In the genomic region with DNA sequence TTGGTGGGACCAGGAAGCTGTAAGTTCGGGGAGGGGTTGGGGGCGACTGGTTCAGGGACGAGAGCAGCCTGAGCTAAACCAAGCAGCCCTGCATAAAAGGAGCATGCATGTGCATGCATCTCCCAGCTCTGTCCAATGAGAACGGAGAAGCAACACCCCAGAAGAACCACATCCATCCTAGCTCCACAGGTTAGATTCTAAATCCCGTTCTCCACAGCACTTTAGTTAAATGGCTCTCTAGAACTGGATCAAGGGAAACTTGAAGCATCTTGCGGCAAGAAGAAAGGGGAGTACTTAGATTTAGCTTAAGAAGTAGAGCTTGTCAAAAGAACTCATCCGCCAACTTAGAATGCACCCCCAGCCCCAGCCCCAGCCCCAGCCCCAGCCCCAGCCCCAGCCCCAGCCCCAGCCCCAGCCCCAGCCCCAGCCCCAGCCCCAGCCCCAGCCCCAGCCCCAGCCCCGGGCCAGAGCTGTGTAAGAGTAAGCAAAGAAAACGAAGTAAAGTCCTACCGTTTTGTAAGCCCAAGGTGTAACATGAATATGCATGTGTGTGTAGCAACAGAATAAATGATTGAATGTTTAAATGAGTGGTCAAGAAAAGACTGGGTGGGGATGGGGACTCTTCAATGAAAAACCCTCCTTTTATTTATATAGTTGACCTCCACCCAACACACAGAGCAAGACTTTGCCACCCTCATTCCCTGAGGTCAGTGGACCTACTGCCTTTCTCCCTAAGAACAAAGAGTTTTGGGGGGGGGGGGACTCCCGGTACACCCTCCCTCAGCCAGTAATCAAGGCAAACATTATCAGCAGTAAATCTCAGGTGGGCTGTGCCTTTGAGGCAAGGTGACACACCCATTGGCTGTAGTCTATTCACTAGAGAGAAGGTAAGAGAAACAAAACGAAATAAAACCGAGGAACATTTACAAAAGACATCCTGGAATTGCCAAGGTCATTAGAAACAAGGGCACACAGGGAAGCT, we compare ENCODE assay signal across 15 mouse cellular contexts.
"Had no signal": no experiment of that assay in that cellular context is flagged by ENCODE, and none has a peak within 500 bp of the region (broad histone marks: within the 10 kb centered on the region; RNA-seq: fewer than 3 reads in every experiment).

No protein-coding gene starts in this region.

- H3K36me3 ChIP-seq: limb, embryonic 10.5 days; liver, embryonic 15.5 days; midbrain, embryonic 10.5 days; neural tube, embryonic 15.5 days had no signal

- DNase-seq: lung, adult 2 months; lung, postnatal 36 days; midbrain, embryonic 14.5 days; right cerebral cortex, adult 18-20 months; right cerebral cortex, postnatal 25 days; thymus, postnatal 4 days had no signal

- ATAC-seq: lung, postnatal 0 days had no signal

- H3K4me1 ChIP-seq: liver, embryonic 15.5 days had no signal

- H3K27ac ChIP-seq: left cerebral cortex, adult 2 months; limb, embryonic 10.5 days; liver, embryonic 15.5 days; midbrain, embryonic 10.5 days; neural tube, embryonic 15.5 days; stomach, postnatal 0 days had no signal

- H3K9ac ChIP-seq: liver, embryonic 15.5 days; neural tube, embryonic 15.5 days had no signal

- H3K4me2 ChIP-seq: liver, embryonic 11.5 days; liver, embryonic 15.5 days; neural tube, embryonic 15.5 days had no signal

- H3K27me3 ChIP-seq: liver, embryonic 15.5 days; neural tube, embryonic 15.5 days had no signal

- H3K9me3 ChIP-seq: limb, embryonic 10.5 days; liver, embryonic 15.5 days; midbrain, embryonic 10.5 days; neural tube, embryonic 15.5 days had no signal

- H3K4me3 ChIP-seq: left cerebral cortex, adult 2 months; limb, embryonic 10.5 days; liver, embryonic 15.5 days; midbrain, embryonic 10.5 days; myocyte; neural tube, embryonic 15.5 days had no signal
